Mouse (Mus musculus): Measurements from ENCODE around the gene Inpp5d.

GRCm38 (mm10) chr1:87668300-87668699 lies 48.2 kb downstream of the Inpp5d start:
- no peak for TF ChIP-seq CTCF (IDR thresholded peaks at IDR 0.05; ENCODE audit: extremely low read depth, insufficient read length, insufficient replicate concordance, low read depth, low read length)
- no peak for TF ChIP-seq POLR2A (IDR thresholded peaks at IDR 0.05; ENCODE audit: low read depth, low read length)
